Mouse (Mus musculus) MEL (cell line): ENCODE measurements at regions not wholly inside any gene's neighbourhood (a gene's known extent, or its start where the extent isn't known, plus 50 kb on each side); places are given as distances from the start of the nearest gene placed in this dataset.

Experiments used
- DNase-seq: peaks from one replicate; pipeline ENCODE4 v3.0.0; 2011; ENCODE audit warnings: low read depth, low spot score
- H3K27ac ChIP-seq: 2 replicates; pipeline ENCODE4 v1.5.1; 2012; ENCODE audit warnings: low read depth, mild to moderate bottlenecking, control low read depth, low read length, moderate library complexity; ENCODE audit not compliant: control insufficient read depth
- H3K27me3 ChIP-seq, 2 experiments: fragments of 150-350 bp in 1 of 2; sonication (generic) in 1 of 2; 2 replicates each; pipeline ENCODE4 v1.6.1; 2012; ENCODE audit warnings: low read length in 2 of 2, mild to moderate bottlenecking in 2 of 2, improper control_type of control experiment in 1 of 2, moderate library complexity in 1 of 2; ENCODE audit not compliant: insufficient read depth in 2 of 2, control insufficient read depth in 1 of 2
- H3K36me3 ChIP-seq, 2 experiments: 2 replicates each; pipeline ENCODE4 v1.6.1; 2012 to 2014; ENCODE audit warnings: low read length in 2 of 2, improper control_type of control experiment in 1 of 2, inconsistent platforms in 1 of 2, mild to moderate bottlenecking in 1 of 2; ENCODE audit not compliant: insufficient read depth in 2 of 2, control insufficient read depth in 1 of 2
- H3K4me1 ChIP-seq, 2 experiments: fragments of 150-350 bp in 1 of 2; sonication (generic) in 1 of 2; 2 replicates each; pipeline ENCODE4 v1.6.1; 2012; ENCODE audit warnings: low read length in 2 of 2, improper control_type of control experiment in 1 of 2, mild to moderate bottlenecking in 1 of 2; ENCODE audit not compliant: insufficient read depth in 2 of 2, control insufficient read depth in 1 of 2
- H3K4me3 ChIP-seq, 2 experiments: fragments of 150-350 bp in 1 of 2; sonication (generic) in 1 of 2; 2 replicates each; pipeline ENCODE4 v1.5.1; 2012; ENCODE audit warnings: low read depth in 2 of 2, low read length in 2 of 2, mild to moderate bottlenecking in 2 of 2, moderate library complexity in 2 of 2, control low read depth in 1 of 2, improper control_type of control experiment in 1 of 2; ENCODE audit not compliant: control insufficient read depth in 1 of 2, insufficient read depth in 1 of 2
- H3K79me2 ChIP-seq: 2 replicates; pipeline ENCODE4 v1.6.1; 2012; ENCODE audit warnings: mild to moderate bottlenecking, low read length, moderate library complexity; ENCODE audit not compliant: control insufficient read depth, poor library complexity, insufficient read depth
- H3K9ac ChIP-seq: 2 replicates; pipeline ENCODE4 v1.6.1; 2012; ENCODE audit warnings: low read depth, mild to moderate bottlenecking, control low read depth, low read length, moderate library complexity; ENCODE audit not compliant: control insufficient read depth, poor library complexity, severe bottlenecking
- H3K9me3 ChIP-seq: fragments of 150-350 bp; sonication (generic); replicated peaks from 2 replicates; pipeline ENCODE4 v1.6.1; 2012; ENCODE audit warnings: mild to moderate bottlenecking, low read length, improper control_type of control experiment, moderate library complexity; ENCODE audit not compliant: insufficient read depth
- CHD1 ChIP-seq: IDR thresholded peaks from 2 replicates; pipeline ENCODE4 v1.6.1; 2012; ENCODE audit warnings: low read depth, mild to moderate bottlenecking, inconsistent platforms, low read length, improper control_type of control experiment
- CTCF ChIP-seq, 3 experiments: IDR thresholded peaks in 2 of 3; conservative IDR thresholded peaks in 1 of 3; 2 replicates each; pipeline ENCODE4 v1.5.1; 2011 to 2012; ENCODE audit warnings: low read length in 3 of 3, low read depth in 2 of 3, mild to moderate bottlenecking in 2 of 3, improper control_type of control experiment in 1 of 3, inconsistent platforms in 1 of 3, mixed read lengths in 1 of 3, moderate library complexity in 1 of 3; ENCODE audit not compliant: control insufficient read depth in 1 of 3, insufficient read depth in 1 of 3, poor library complexity in 1 of 3, severe bottlenecking in 1 of 3
- E2F4 ChIP-seq: IDR thresholded peaks from 2 replicates; pipeline ENCODE4 v1.6.1; 2011; ENCODE audit warnings: low read depth, low read length, improper control_type of control experiment, borderline replicate concordance
- ELF1 ChIP-seq: IDR thresholded peaks from 2 replicates; pipeline ENCODE4 v1.6.1; 2014; ENCODE audit warnings: low read depth, mild to moderate bottlenecking, inconsistent platforms, low read length, improper control_type of control experiment, moderate library complexity
- GABPA ChIP-seq: IDR thresholded peaks from 2 replicates; pipeline ENCODE4 v1.6.1; 2012; ENCODE audit warnings: low read depth, mild to moderate bottlenecking, inconsistent platforms, low read length, improper control_type of control experiment, moderate library complexity
- GATA1 ChIP-seq: IDR thresholded peaks from 2 replicates; pipeline ENCODE4 v1.6.1; 2011; ENCODE audit warnings: low read depth, low read length, improper control_type of control experiment
- MAX ChIP-seq: IDR thresholded peaks from 2 replicates; pipeline ENCODE4 v1.6.1; 2011; ENCODE audit warnings: low read length, improper control_type of control experiment
- MYC ChIP-seq: IDR thresholded peaks from 2 replicates; pipeline ENCODE4 v1.6.1; 2011; ENCODE audit warnings: low read depth, mild to moderate bottlenecking, low read length, improper control_type of control experiment, moderate library complexity
- NELFE ChIP-seq: IDR thresholded peaks from 2 replicates; pipeline ENCODE4 v1.6.1; 2011; ENCODE audit warnings: low read depth, low read length, improper control_type of control experiment
- POLR2AphosphoS5 ChIP-seq: IDR thresholded peaks from 2 replicates; pipeline ENCODE4 v1.6.1; 2012; ENCODE audit warnings: low read depth, borderline replicate concordance, mild to moderate bottlenecking, inconsistent platforms, low read length, moderate library complexity, mixed read lengths
- RAD21 ChIP-seq: IDR thresholded peaks from 2 replicates; pipeline ENCODE4 v1.6.1; 2011; ENCODE audit warnings: mild to moderate bottlenecking, low read depth, low read length, improper control_type of control experiment
- SIN3A ChIP-seq: IDR thresholded peaks from 2 replicates; pipeline ENCODE4 v1.6.1; 2012; ENCODE audit warnings: low read length, improper control_type of control experiment, inconsistent platforms
- TBP ChIP-seq: IDR thresholded peaks from 2 replicates; pipeline ENCODE4 v1.8.0; 2011; ENCODE audit warnings: low read depth, low read length, improper control_type of control experiment
- TCF12 ChIP-seq: IDR thresholded peaks from 2 replicates; pipeline ENCODE4 v1.6.1; 2014; ENCODE audit warnings: low read depth, mild to moderate bottlenecking, inconsistent platforms, low read length, improper control_type of control experiment, moderate library complexity
- UBTF ChIP-seq: IDR thresholded peaks from 2 replicates; pipeline ENCODE4 v1.6.1; 2012; ENCODE audit warnings: low read depth, mild to moderate bottlenecking, inconsistent platforms, low read length, improper control_type of control experiment, moderate library complexity, borderline replicate concordance; ENCODE audit not compliant: insufficient read depth
- USF1 ChIP-seq: IDR thresholded peaks from 2 replicates; pipeline ENCODE4 v1.6.1; 2014; ENCODE audit warnings: low read depth, mild to moderate bottlenecking, inconsistent platforms, low read length, improper control_type of control experiment, moderate library complexity
- ZC3H11A ChIP-seq: IDR thresholded peaks from 2 replicates; pipeline ENCODE4 v1.6.1; 2012; ENCODE audit warnings: low read depth, mild to moderate bottlenecking, inconsistent platforms, low read length, improper control_type of control experiment
- ZKSCAN1 ChIP-seq: IDR thresholded peaks from 2 replicates; pipeline ENCODE4 v1.6.1; 2012; ENCODE audit warnings: low read depth, mild to moderate bottlenecking, inconsistent platforms, low read length, improper control_type of control experiment, moderate library complexity

DNA sequence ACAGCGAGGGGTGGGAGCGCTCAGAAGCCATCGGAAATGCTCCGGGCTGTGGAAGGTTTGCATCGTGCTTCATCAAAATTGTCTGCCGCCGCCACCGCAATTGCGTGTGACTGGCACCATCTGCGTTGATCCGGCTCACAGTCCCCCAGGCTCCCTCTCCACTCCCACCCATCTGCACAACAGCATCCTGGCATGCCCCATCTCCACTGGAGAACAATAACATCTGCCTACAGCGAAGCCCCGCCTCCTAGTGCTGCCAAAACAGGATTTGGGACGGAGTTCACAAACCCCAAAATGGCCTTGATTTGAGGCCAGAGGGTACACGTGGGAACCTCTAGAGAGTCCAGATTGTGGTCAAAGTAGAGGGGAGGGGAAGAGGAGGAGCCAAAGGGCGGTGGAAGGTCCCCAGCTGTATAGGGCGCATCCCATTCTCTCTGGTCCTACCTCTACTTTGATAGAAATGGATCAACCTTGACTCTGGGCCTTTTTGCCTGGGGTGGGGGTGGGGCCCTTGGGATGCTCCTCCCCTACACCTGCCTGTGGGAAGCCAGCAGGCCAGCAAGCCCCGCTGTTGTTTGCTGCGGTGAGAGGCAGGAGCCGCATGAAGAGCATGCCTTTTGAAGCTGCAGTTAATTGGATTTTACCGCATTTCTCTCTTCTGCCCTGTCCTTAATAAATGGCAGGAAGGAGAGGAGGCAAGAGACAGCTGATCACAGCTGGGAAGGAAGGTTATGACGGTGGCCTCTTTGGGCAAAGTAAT is 195.6 kb upstream of the Rpl38 start:
- Histone ChIP-seq H3K27me3 (no peaks in the 10 kb centered on the region), H3K4me3 (no peak overlapping the region), H3K9ac (no peak overlapping the region), H3K79me2 (no peaks in the 10 kb centered on the region), H3K27ac (no peak overlapping the region), H3K36me3 (no peaks in the 10 kb centered on the region), H3K4me1 (no peaks in the 10 kb centered on the region), H3K9me3 (no peaks in the 10 kb centered on the region)
- TF ChIP-seq GATA1 (no peak), RAD21 (no peak), ELF1 (no peak), ZKSCAN1 (no peak), UBTF (no peak), NELFE (no peak), TBP (no peak), GABPA (no peak), ZC3H11A (no peak), CHD1 (no peak), POLR2AphosphoS5 (no peak), SIN3A (no peak), CTCF (IDR thresholded peaks at IDR 0.05 in 2 of 3, conservative IDR thresholded peaks at IDR 0.05 in 1 of 3; ENCODE audit: control insufficient read depth in 1 of 3, insufficient read depth in 1 of 3, low read depth in 2 of 3, low read length in 3 of 3, poor library complexity in 1 of 3, severe bottlenecking in 1 of 3) (no peak), E2F4 (no peak), MYC (no peak)
- no peak for DNase-seq

- Histone ChIP-seq H3K9me3 (no peaks in the 10 kb centered on the region), H3K27ac (no peak overlapping the region), H3K79me2 (no peaks in the 10 kb centered on the region), H3K27me3 (no peaks in the 10 kb centered on the region), H3K9ac (no peak overlapping the region), H3K36me3 (no peaks in the 10 kb centered on the region), H3K4me3 (no peak overlapping the region), H3K4me1 (no peaks in the 10 kb centered on the region)
- TF ChIP-seq USF1 = no peak
- TF ChIP-seq TCF12 = no peak
- no peak for TF ChIP-seq MAX
- DNase-seq = no peak
These were observed 199.9 kb upstream of the Rpl38 start for GRCm38 (mm10) chr11:114468394-114468793.
